Mouse (Mus musculus) megakaryocyte, embryonic 14.5 days (primary cell): ENCODE measurements around the gene Snai3. TPM values are rescaled to one million over a fixed set of nuclear protein-coding genes. Genes with fewer than 3 reads are reported as not detected.

Source experiments
- H3K27me3 ChIP-seq: replicated peaks from 2 replicates; pipeline ENCODE3; 2012; ENCODE audit warnings: inconsistent platforms
- H3K36me3 ChIP-seq: replicated peaks from 2 replicates; pipeline ENCODE3; 2012; ENCODE audit warnings: low read length, inconsistent platforms, mixed read lengths
- H3K4me1 ChIP-seq: 2 replicates; pipeline ENCODE4 v1.6.1; 2012; ENCODE audit warnings: inconsistent platforms
- H3K4me3 ChIP-seq: replicated peaks from 2 replicates; pipeline ENCODE3; 2012; ENCODE audit warnings: moderate library complexity, mild to moderate bottlenecking, inconsistent platforms
- H3K9me3 ChIP-seq: 2 replicates; pipeline ENCODE4 v1.6.1; 2012; ENCODE audit warnings: inconsistent platforms
- FLI1 ChIP-seq: IDR thresholded peaks from 2 replicates; pipeline ENCODE4 v1.6.1; 2012; ENCODE audit warnings: low read length, inconsistent platforms, mixed read lengths
- GATA1 ChIP-seq: IDR thresholded peaks from 3 replicates; pipeline ENCODE4 v1.6.1; 2012; ENCODE audit warnings: mixed read lengths, low read length, inconsistent platforms, borderline replicate concordance
- polyA plus RNA-seq: library from polyadenylated mRNA; stranded (reverse); fragments of >175 nt; gene quantifications from 2 replicates; pipeline ENCODE4 v1.2.3, GENCODE M21; 2012; ENCODE audit warnings: low replicate concordance; ENCODE audit not compliant: insufficient read depth

Snai3 gene
- polyA plus RNA-seq, 1 experiment: 8.0 TPM

- H3K27me3 ChIP-seq: peaks cover 22% of the 10 kb centered on the region
- H3K4me3 ChIP-seq: peak overlapping the region; percentile 90
- peaks cover 32% of the 10 kb centered on the region for H3K36me3 ChIP-seq
- peaks cover 90% of the 10 kb centered on the region for H3K4me1 ChIP-seq
- no peak for TF ChIP-seq GATA1
- no peak for TF ChIP-seq FLI1
- no peaks in the 10 kb centered on the region for H3K9me3 ChIP-seq
Observed at GRCm38 (mm10) chr8:122459990-122460389, 543 bp downstream of the Snai3 start.

- Histone ChIP-seq H3K36me3 (peaks cover 36% of the 10 kb centered on the region), H3K9me3 (no peaks in the 10 kb centered on the region), H3K4me3 (peak overlapping the region; percentile 90), H3K4me1 (peaks cover 88% of the 10 kb centered on the region), H3K27me3 (peaks cover 26% of the 10 kb centered on the region)
- TF ChIP-seq FLI1: no peak
- TF ChIP-seq GATA1: no peak
Observed at GRCm38 (mm10) chr8:122459218-122459900, 1.2 kb downstream of the Snai3 start.

GRCm38 (mm10) chr8:122457171-122457570, 3.4 kb downstream of the Snai3 start:
- Histone ChIP-seq H3K9me3 (no peaks in the 10 kb centered on the region), H3K4me1 (peaks cover 66% of the 10 kb centered on the region), H3K4me3 (no peak overlapping the region), H3K36me3 (peaks cover 44% of the 10 kb centered on the region), H3K27me3 (peaks cover 35% of the 10 kb centered on the region)
- TF ChIP-seq GATA1 (no peak), FLI1 (no peak)

- Histone ChIP-seq H3K4me1 (peaks cover 47% of the 10 kb centered on the region), H3K4me3 (no peak overlapping the region), H3K27me3 (peaks cover 44% of the 10 kb centered on the region), H3K36me3 (peaks cover 44% of the 10 kb centered on the region), H3K9me3 (no peaks in the 10 kb centered on the region)
- no peak for TF ChIP-seq FLI1
- no peak for TF ChIP-seq GATA1
Observed at GRCm38 (mm10) chr8:122454409-122454808, 6.1 kb downstream of the Snai3 start.

- Histone ChIP-seq H3K9me3 (no peaks in the 10 kb centered on the region), H3K4me1 (peaks cover 37% of the 10 kb centered on the region), H3K27me3 (peaks cover 51% of the 10 kb centered on the region), H3K4me3 (no peak overlapping the region), H3K36me3 (peaks cover 35% of the 10 kb centered on the region)
- TF ChIP-seq FLI1: no peak
- no peak for TF ChIP-seq GATA1
Observed at GRCm38 (mm10) chr8:122452154-122452553, 8.4 kb downstream of the Snai3 start.

- Histone ChIP-seq H3K9me3 (no peaks in the 10 kb centered on the region), H3K27me3 (peaks cover 51% of the 10 kb centered on the region), H3K4me3 (no peak overlapping the region), H3K36me3 (peaks cover 26% of the 10 kb centered on the region), H3K4me1 (peaks cover 36% of the 10 kb centered on the region)
- TF ChIP-seq FLI1 (no peak), GATA1 (no peak)
Observed at GRCm38 (mm10) chr8:122451161-122451703, 9.3 kb downstream of the Snai3 start.

GRCm38 (mm10) chr8:122445203-122445602, 15.3 kb downstream of the Snai3 start:
- peaks cover 19% of the 10 kb centered on the region for H3K36me3 ChIP-seq
- H3K9me3 ChIP-seq: no peaks in the 10 kb centered on the region
- H3K27me3 ChIP-seq: peaks cover 29% of the 10 kb centered on the region
- H3K4me3 ChIP-seq: peak overlapping the region; percentile 96
- peaks cover 58% of the 10 kb centered on the region for H3K4me1 ChIP-seq
- TF ChIP-seq FLI1 (no peak), GATA1 (no peak)

GRCm38 (mm10) chr8:122444058-122444748, 16.3 kb downstream of the Snai3 start:
- H3K36me3 ChIP-seq: peaks cover 29% of the 10 kb centered on the region
- H3K27me3 ChIP-seq: peaks cover 22% of the 10 kb centered on the region
- no peaks in the 10 kb centered on the region for H3K9me3 ChIP-seq
- H3K4me1 ChIP-seq: peaks cover 68% of the 10 kb centered on the region
- TF ChIP-seq GATA1 (no peak), FLI1 (no peak)
- peak overlapping the region; percentile 96 for H3K4me3 ChIP-seq

- TF ChIP-seq FLI1 (no peak), GATA1 (no peak)
- peaks cover 36% of the 10 kb centered on the region for H3K36me3 ChIP-seq
- H3K4me3 ChIP-seq: peak within 1 kb of the TSS; percentile 96
Observed at GRCm38 (mm10) chr8:122443262-122444006, 17.1 kb downstream of the Snai3 start, which contains the start of gene Mvd. Mvd (minus strand) TSS chr8:122443422.

GRCm38 (mm10) chr8:122442781-122443180, 17.8 kb downstream of the Snai3 start:
- Histone ChIP-seq H3K4me1 (peaks cover 76% of the 10 kb centered on the region), H3K36me3 (peaks cover 43% of the 10 kb centered on the region), H3K9me3 (no peaks in the 10 kb centered on the region), H3K4me3 (peak overlapping the region; percentile 96), H3K27me3 (peaks cover 12% of the 10 kb centered on the region)
- TF ChIP-seq GATA1 (no peak), FLI1 (no peak)

More at GRCm38 (mm10) chr8:122443262-122444006, 17.1 kb downstream of the Snai3 start, which contains the start of gene Mvd:
- Histone ChIP-seq H3K27me3 (peaks cover 15% of the 10 kb centered on the region), H3K4me1 (peaks cover 70% of the 10 kb centered on the region), H3K9me3 (no peaks in the 10 kb centered on the region)
